Mouse (Mus musculus): Measurements from ENCODE around the gene Ifna5. TPM values are rescaled to one million over a fixed set of nuclear protein-coding genes. Genes with fewer than 3 reads are reported as not detected.
"Not testable (repeated sequence)": the region's sequence is repeated elsewhere in the genome, so short reads cannot be mapped to it uniquely, and the experiment has no call there.

The Ifna5 gene
- polyA plus RNA-seq, 1 experiment from 2014 or later, result not detected

DNA sequence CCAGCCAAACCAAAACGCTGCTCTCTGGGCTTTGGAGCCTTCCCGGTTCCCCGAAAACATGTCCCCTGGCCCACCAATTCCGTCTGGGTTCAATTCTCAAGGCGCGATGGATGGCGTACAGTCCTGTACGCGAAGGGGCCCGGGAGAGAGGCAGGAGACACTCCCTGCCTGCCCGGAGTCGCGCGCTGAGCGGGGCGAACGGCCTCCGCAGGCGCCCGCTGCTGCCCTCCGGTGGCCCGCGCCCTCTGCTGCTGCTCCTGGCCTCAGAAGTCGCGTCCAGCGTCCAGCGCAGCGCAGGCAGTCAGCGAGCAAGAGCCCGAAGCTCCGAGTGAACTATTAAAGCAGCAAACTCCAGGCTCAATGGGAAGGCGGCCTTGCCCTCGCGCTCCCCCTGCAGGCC is 29.6 kb upstream of the Ifna5 start:
- DNase-seq (ENCODE audit: low spot score); H3K4me3 ChIP-seq (ENCODE audit: low read depth, low read length); H3K4me1 ChIP-seq (replicated peaks; ENCODE audit: control insufficient read depth, insufficient read depth, low read length); H3K9me3 ChIP-seq (ENCODE audit: control insufficient read depth, low read length); H3K4me2 ChIP-seq (replicated peaks; ENCODE audit: low read depth, low read length); H3K36me3 ChIP-seq (ENCODE audit: control insufficient read depth, insufficient read depth, low read length); H3K27ac ChIP-seq (ENCODE audit: low read depth, low read length); H3K9ac ChIP-seq (ENCODE audit: low read depth, low read length); H3K27me3 ChIP-seq (ENCODE audit: control insufficient read depth, insufficient read depth, low read length); ATAC-seq (ENCODE audit: low FRiP score): not testable (repeated sequence)
- 0% methylated on average over 6 of the region's 34 CpGs for WGBS

DNA sequence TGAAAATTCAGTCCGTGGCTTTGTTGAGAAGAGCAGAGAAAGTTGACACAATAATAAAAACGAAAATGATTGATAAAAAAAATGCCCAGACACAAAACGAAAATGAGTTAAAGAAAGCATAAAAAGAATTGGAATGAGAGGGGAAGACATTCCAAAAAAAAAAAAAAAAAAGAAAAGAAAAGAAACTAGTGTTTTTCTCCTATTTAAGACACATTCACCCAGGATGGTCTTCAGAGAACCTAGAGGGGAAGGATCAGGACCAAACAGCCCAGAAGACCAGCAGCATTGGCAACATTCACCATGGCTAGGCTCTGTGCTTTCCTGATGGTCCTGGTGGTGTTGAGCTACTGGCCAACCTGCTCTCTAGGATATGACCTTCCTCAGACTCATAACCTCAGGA is 19.4 kb upstream of the Ifna5 start, which contains the start of gene Ifna7:
TSS of gene Ifna7 (plus strand) at position 301 of the 400 bp plus-strand sequence.
- Histone ChIP-seq H3K4me1 (replicated peaks; ENCODE audit: control insufficient read depth, insufficient read depth, low read length) (no peaks in the 10 kb centered on the region), H3K4me2 (replicated peaks; ENCODE audit: low read depth, low read length) (no peak within 1 kb of the TSS), H3K9ac (ENCODE audit: low read depth, low read length) (no peak within 1 kb of the TSS), H3K9me3 (ENCODE audit: control insufficient read depth, low read length) (no peaks in the 10 kb centered on the region), H3K27me3 (ENCODE audit: control insufficient read depth, insufficient read depth, low read length) (no peaks in the 10 kb centered on the region), H3K4me3 (ENCODE audit: low read depth, low read length) (no peak within 1 kb of the TSS), H3K36me3 (ENCODE audit: control insufficient read depth, insufficient read depth, low read length) (no peaks in the 10 kb centered on the region), H3K27ac (ENCODE audit: low read depth, low read length) (no peak within 1 kb of the TSS)
- DNase-seq (ENCODE audit: low spot score), result no peak
- 75% methylated on average over 3 of the region's 3 CpGs for WGBS
- no peak for ATAC-seq (ENCODE audit: low FRiP score)

DNA sequence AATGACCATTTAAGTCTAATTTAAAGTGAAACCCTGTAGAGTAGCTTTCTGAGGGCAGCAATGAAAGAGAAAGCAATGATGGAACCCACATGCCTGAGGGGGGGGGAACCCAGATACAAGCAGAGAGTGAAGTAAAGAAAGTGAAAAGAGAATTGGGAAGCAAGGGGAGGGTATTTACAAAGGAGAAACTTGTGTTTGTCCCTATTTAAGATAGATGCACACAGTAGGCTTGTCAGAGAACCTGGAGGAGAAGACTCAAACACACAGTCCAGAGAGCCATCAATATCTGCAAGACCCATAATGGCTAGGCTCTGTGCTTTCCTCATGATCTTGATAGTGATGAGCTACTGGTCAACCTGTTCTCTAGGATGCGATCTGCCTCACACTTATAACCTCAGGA is 15.7 kb upstream of the Ifna5 start, which contains the start of gene Ifna11:
TSS of gene Ifna11 (plus strand) at position 301 of the 400 bp plus-strand sequence.
- ATAC-seq (ENCODE audit: low FRiP score) (no peak), DNase-seq (ENCODE audit: low spot score) (no peak)
- Histone ChIP-seq H3K4me2 (replicated peaks; ENCODE audit: low read depth, low read length) (no peak within 1 kb of the TSS), H3K27ac (ENCODE audit: low read depth, low read length) (no peak within 1 kb of the TSS), H3K4me1 (replicated peaks; ENCODE audit: control insufficient read depth, insufficient read depth, low read length) (no peaks in the 10 kb centered on the region), H3K4me3 (ENCODE audit: low read depth, low read length) (no peak within 1 kb of the TSS), H3K9ac (ENCODE audit: low read depth, low read length) (no peak within 1 kb of the TSS), H3K36me3 (ENCODE audit: control insufficient read depth, insufficient read depth, low read length) (no peaks in the 10 kb centered on the region), H3K9me3 (ENCODE audit: control insufficient read depth, low read length) (no peaks in the 10 kb centered on the region), H3K27me3 (ENCODE audit: control insufficient read depth, insufficient read depth, low read length) (no peaks in the 10 kb centered on the region)
- 81% methylated on average over 1 of the region's 1 CpGs for WGBS

DNA sequence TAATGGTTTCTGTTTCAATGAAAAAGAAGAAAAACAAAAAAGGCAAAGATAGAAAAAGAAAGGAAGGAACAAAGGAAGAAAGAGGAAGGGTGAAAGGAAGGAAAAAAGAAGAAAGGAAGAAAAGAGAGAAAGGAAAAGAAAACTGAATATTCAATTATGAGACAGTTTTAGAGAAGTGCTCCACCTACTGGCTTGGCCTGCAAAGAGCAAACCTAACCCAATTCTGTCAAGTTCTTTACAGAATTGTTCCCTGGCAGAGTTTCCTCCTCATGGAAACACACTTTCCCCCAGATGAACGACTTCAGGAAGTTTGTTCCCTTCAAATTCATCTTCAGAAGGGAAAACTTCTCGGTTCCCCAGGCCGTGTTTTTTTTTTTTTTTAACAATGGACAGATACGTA is 12.3 kb upstream of the Ifna5 start:
- Histone ChIP-seq H3K27me3 (ENCODE audit: control insufficient read depth, insufficient read depth, low read length) (no peaks in the 10 kb centered on the region), H3K9me3 (ENCODE audit: control insufficient read depth, low read length) (no peaks in the 10 kb centered on the region), H3K9ac (ENCODE audit: low read depth, low read length) (no peak overlapping the region), H3K4me1 (replicated peaks; ENCODE audit: control insufficient read depth, insufficient read depth, low read length) (no peaks in the 10 kb centered on the region), H3K4me3 (ENCODE audit: low read depth, low read length) (no peak overlapping the region), H3K4me2 (replicated peaks; ENCODE audit: low read depth, low read length) (no peak overlapping the region), H3K36me3 (ENCODE audit: control insufficient read depth, insufficient read depth, low read length) (no peaks in the 10 kb centered on the region), H3K27ac (ENCODE audit: low read depth, low read length) (no peak overlapping the region)
- DNase-seq (ENCODE audit: low spot score) (peak; percentile 27), ATAC-seq (ENCODE audit: low FRiP score) (no peak)
- WGBS, result 27% methylated on average over 4 of the region's 4 CpGs

DNA sequence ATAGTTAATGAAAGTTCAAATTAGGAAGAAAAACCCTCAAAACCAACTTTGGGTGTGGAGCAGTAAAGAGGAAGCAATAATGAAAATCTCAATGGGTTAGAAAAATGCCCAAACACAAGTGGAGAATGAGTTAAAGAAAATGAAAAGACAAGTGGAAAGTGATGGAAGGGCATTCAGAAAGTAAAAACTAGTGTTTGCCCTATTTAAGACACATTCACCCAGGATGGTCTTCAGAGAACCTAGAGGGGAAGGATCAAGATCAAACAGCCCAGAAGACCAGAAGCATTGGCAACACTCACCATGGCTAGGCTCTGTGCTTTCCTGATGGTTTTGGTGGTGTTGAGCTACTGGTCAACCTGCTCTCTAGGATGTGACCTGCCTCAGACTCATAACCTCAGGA is 8.2 kb upstream of the Ifna5 start, which contains the start of gene Ifna6:
TSS of gene Ifna6 (plus strand) at position 301 of the 400 bp plus-strand sequence.
- H3K4me3 ChIP-seq (ENCODE audit: low read depth, low read length); H3K9ac ChIP-seq (ENCODE audit: low read depth, low read length); H3K36me3 ChIP-seq (ENCODE audit: control insufficient read depth, insufficient read depth, low read length); H3K4me1 ChIP-seq (replicated peaks; ENCODE audit: control insufficient read depth, insufficient read depth, low read length); H3K4me2 ChIP-seq (replicated peaks; ENCODE audit: low read depth, low read length); H3K27me3 ChIP-seq (ENCODE audit: control insufficient read depth, insufficient read depth, low read length); H3K27ac ChIP-seq (ENCODE audit: low read depth, low read length); ATAC-seq (ENCODE audit: low FRiP score); DNase-seq (ENCODE audit: low spot score); H3K9me3 ChIP-seq (ENCODE audit: control insufficient read depth, low read length): not testable (repeated sequence)

DNA sequence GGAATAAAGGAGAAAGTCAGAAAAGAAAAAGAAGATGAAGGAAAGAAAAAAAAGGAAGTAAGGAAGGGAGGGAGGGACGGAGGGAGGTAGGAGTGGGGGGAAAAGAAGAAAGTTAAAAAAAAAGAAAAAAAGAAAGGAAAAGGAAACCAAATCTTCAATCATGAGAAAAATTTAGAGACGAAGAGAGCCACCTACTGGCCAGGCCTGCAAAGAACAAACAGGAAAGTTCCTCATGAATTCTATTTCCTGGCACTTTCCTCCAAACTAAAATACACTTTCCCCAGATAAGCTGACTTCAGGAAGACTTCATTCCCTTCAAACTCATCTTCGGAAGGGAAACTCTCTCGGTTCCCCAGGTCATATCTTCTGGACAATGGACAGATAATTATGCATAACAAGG is 4.8 kb upstream of the Ifna5 start:
- WGBS, result 35% methylated on average over 4 of the region's 4 CpGs
- no peak overlapping the region for H3K4me3 ChIP-seq (ENCODE audit: low read depth, low read length)
- ATAC-seq (ENCODE audit: low FRiP score) (no peak), DNase-seq (ENCODE audit: low spot score) (peak; percentile 53)
- no peaks in the 10 kb centered on the region for H3K9me3 ChIP-seq (ENCODE audit: control insufficient read depth, low read length)
- H3K36me3 ChIP-seq (ENCODE audit: control insufficient read depth, insufficient read depth, low read length), result no peaks in the 10 kb centered on the region
- no peak overlapping the region for H3K9ac ChIP-seq (ENCODE audit: low read depth, low read length)
- H3K4me1 ChIP-seq (replicated peaks; ENCODE audit: control insufficient read depth, insufficient read depth, low read length), result no peaks in the 10 kb centered on the region
- no peaks in the 10 kb centered on the region for H3K27me3 ChIP-seq (ENCODE audit: control insufficient read depth, insufficient read depth, low read length)
- H3K4me2 ChIP-seq (replicated peaks; ENCODE audit: low read depth, low read length), result no peak overlapping the region
- H3K27ac ChIP-seq (ENCODE audit: low read depth, low read length), result no peak overlapping the region

DNA sequence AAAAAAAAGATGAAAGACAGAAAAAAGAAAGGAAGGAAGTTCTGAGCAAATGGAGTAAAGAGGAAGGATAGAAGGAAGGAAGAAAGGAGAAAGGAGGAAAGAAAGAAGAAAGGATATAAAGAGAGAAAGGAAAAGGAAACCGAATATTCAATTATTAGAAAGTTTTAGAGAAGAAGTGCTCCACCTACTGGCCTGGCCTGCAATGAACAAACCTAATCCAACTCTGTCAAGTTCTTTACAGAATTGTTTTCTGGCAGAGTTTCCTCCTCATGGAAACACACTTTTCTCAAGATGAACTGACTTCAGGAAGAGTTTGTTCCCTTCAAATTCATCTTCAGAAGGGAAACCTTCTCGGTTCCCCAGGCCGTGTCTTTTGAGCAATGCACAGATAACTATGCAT is 3.5 kb downstream of the Ifna5 start:
- H3K9ac ChIP-seq (ENCODE audit: low read depth, low read length), result no peak overlapping the region
- H3K4me2 ChIP-seq (replicated peaks; ENCODE audit: low read depth, low read length), result no peak overlapping the region
- H3K36me3 ChIP-seq (ENCODE audit: control insufficient read depth, insufficient read depth, low read length), result no peaks in the 10 kb centered on the region
- H3K4me1 ChIP-seq (replicated peaks; ENCODE audit: control insufficient read depth, insufficient read depth, low read length), result no peaks in the 10 kb centered on the region
- H3K27ac ChIP-seq (ENCODE audit: low read depth, low read length), result no peak overlapping the region
- DNase-seq (ENCODE audit: low spot score) (peak; percentile 46), ATAC-seq (ENCODE audit: low FRiP score) (no peak)
- 40% methylated on average over 3 of the region's 3 CpGs for WGBS
- H3K9me3 ChIP-seq (ENCODE audit: control insufficient read depth, low read length), result no peaks in the 10 kb centered on the region
- no peaks in the 10 kb centered on the region for H3K27me3 ChIP-seq (ENCODE audit: control insufficient read depth, insufficient read depth, low read length)
- H3K4me3 ChIP-seq (ENCODE audit: low read depth, low read length), result no peak overlapping the region

DNA sequence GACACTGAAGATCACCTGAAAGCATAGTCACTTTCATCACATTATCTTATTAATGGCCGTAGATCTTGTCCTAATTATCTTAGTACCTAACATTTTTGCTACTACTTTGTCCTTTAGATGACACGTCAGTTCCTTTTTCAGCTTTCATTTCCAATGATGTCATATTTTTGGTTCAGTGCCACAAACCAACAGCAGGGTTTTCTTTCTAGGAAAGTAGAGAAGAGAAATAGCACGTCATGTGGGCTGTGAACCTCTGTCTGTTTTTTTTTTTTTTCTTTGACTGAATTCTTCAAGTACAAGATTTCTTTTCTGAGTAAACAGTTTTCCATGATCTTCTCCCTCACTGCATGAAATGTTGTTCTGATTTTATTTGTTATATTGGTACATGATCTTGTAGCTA is 4.7 kb downstream of the Ifna5 start:
- Histone ChIP-seq H3K36me3 (ENCODE audit: control insufficient read depth, insufficient read depth, low read length) (no peaks in the 10 kb centered on the region), H3K4me3 (ENCODE audit: low read depth, low read length) (no peak overlapping the region), H3K9me3 (ENCODE audit: control insufficient read depth, low read length) (no peaks in the 10 kb centered on the region), H3K4me2 (replicated peaks; ENCODE audit: low read depth, low read length) (no peak overlapping the region), H3K9ac (ENCODE audit: low read depth, low read length) (no peak overlapping the region), H3K27me3 (ENCODE audit: control insufficient read depth, insufficient read depth, low read length) (no peaks in the 10 kb centered on the region), H3K4me1 (replicated peaks; ENCODE audit: control insufficient read depth, insufficient read depth, low read length) (no peaks in the 10 kb centered on the region), H3K27ac (ENCODE audit: low read depth, low read length) (no peak overlapping the region)
- no peak for ATAC-seq (ENCODE audit: low FRiP score)
- WGBS, result 85% methylated on average over 3 of the region's 3 CpGs
- no peak for DNase-seq (ENCODE audit: low spot score)

DNA sequence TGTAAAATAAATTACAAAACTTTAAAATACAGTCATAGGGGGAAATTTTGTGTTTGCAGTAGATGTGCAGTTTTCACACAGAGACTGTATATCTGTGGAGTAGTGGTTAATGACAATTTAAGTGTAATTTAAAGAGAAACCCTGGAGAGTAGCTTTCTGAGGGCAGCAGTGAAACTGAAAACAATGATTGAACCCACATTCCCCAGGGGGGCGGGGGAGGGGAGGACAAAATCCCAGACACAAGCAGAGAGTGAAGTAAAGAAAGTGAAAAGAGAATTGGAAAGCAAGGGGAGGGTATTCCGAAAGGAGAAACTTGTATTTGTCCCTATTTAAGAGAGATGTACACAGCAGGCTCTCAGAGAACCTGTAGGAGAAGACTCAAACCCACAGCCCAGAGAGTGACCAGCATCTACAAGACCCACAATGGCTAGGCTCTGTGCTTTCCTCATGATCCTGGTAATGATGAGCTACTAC is 6.2 kb downstream of the Ifna5 start, which contains the start of gene Ifna4:
TSS of gene Ifna4 (plus strand) at position 424 of the 474 bp plus-strand sequence.
- Histone ChIP-seq H3K9ac (ENCODE audit: low read depth, low read length) (no peak within 1 kb of the TSS), H3K27ac (ENCODE audit: low read depth, low read length) (no peak within 1 kb of the TSS), H3K36me3 (ENCODE audit: control insufficient read depth, insufficient read depth, low read length) (no peaks in the 10 kb centered on the region), H3K4me3 (ENCODE audit: low read depth, low read length) (no peak within 1 kb of the TSS), H3K27me3 (ENCODE audit: control insufficient read depth, insufficient read depth, low read length) (no peaks in the 10 kb centered on the region), H3K4me1 (replicated peaks; ENCODE audit: control insufficient read depth, insufficient read depth, low read length) (no peaks in the 10 kb centered on the region), H3K4me2 (replicated peaks; ENCODE audit: low read depth, low read length) (no peak within 1 kb of the TSS), H3K9me3 (ENCODE audit: control insufficient read depth, low read length) (no peaks in the 10 kb centered on the region)
- WGBS, result 24% methylated on average over 2 of the region's 2 CpGs
- no peak for DNase-seq (ENCODE audit: low spot score)
- ATAC-seq (ENCODE audit: low FRiP score), result no peak

All from hindbrain, embryonic 11.5 days (tissue).